ENCODE assay signal across 17 mouse cellular contexts in the genomic region with DNA sequence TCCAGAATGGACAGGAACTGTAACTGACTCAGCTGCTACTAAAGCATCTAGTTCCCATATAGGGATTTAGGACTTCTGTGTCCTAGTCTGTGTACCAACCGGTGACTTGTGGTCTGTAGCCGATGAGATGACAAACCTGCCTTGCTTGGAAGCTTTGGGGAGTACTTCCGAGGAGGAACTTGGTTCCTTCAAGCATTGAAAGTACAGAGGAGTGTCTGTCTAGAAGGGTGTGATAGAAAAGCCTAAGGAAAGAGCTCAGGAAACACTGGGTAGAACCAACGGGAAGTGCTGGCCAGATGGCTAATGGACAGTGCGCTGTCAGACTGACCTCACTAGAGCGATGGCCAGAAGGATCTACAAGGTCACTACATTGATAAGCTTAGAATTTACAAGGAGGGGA.
"Had no signal": no experiment of that assay in that cellular context is flagged by ENCODE, and none has a peak within 500 bp of the region (broad histone marks: within the 10 kb centered on the region; RNA-seq: fewer than 3 reads in every experiment).

No protein-coding gene starts in this region.

- ATAC-seq: forebrain, embryonic 13.5 days; forebrain, embryonic 14.5 days; forebrain, embryonic 15.5 days; forebrain, embryonic 16.5 days; forebrain, postnatal 0 days had no signal

- DNase-seq: cerebellum, postnatal 10 days; cerebellum, postnatal 14 days; cerebellum, postnatal 25 days; cerebellum, postnatal 36 days; embryo, embryonic 11 days; forebrain, postnatal 0 days; gastrocnemius, adult 2 months; gastrocnemius, postnatal 10 days; gastrocnemius, postnatal 14 days; gastrocnemius, postnatal 25 days; gastrocnemius, postnatal 36 days; heart, adult 18-20 months; heart, adult 2 months had no signal
